ENCODE assay signal across 8 mouse cellular contexts in genomic region chr17:6661093-6661816, GRCm38 (mm10). TPM values are rescaled to one million over a fixed set of nuclear protein-coding genes. Genes with fewer than 3 reads are reported as not detected.
A peak's percentile ranks its signal among the peaks of the same experiment; 100 is the strongest.
DNase-seq lines count a peak whose midpoint lies in the region; ATAC-seq and TF ChIP-seq lines count a peak whose summit lies in the region.
"Not testable (repeated sequence)": the region's sequence is repeated elsewhere in the genome, so short reads cannot be mapped to it uniquely, and the experiment has no call there.
"Had no signal": no experiment of that assay in that cellular context is flagged by ENCODE, and none has a peak within 500 bp of the region (broad histone marks: within the 10 kb centered on the region; RNA-seq: fewer than 3 reads in every experiment).

No protein-coding gene starts in this region.

- 35% methylated on average over 9 of the region's 11 CpGs for WGBS in embryonic facial prominence, embryonic 15.5 days
- WGBS in heart, embryonic 10.5 days = 61% methylated on average over 10 of the region's 11 CpGs
- 31% methylated on average over 6 of the region's 11 CpGs for WGBS in hindbrain, embryonic 14.5 days
- 38% methylated on average over 7 of the region's 11 CpGs for WGBS in limb, embryonic 14.5 days
- WGBS in stomach, embryonic 15.5 days = 12% methylated on average over 9 of the region's 11 CpGs

- not testable (repeated sequence) for H3K27me3 ChIP-seq in embryonic facial prominence, embryonic 15.5 days; heart, embryonic 10.5 days (ENCODE audit: insufficient read depth, poor library complexity, severe bottlenecking); hindbrain, embryonic 14.5 days (ENCODE audit: control insufficient read depth, insufficient read depth, low read length); limb, embryonic 14.5 days (ENCODE audit: control insufficient read depth, insufficient read depth, low read length); stomach, embryonic 15.5 days (replicated peaks)

- not testable (repeated sequence) for H3K36me3 ChIP-seq in embryonic facial prominence, embryonic 15.5 days; heart, embryonic 10.5 days; hindbrain, embryonic 14.5 days (replicated peaks; ENCODE audit: control insufficient read depth, insufficient read depth); limb, embryonic 14.5 days (ENCODE audit: control insufficient read depth, insufficient read depth, low read length); stomach, embryonic 15.5 days

- not testable (repeated sequence) for H3K9ac ChIP-seq in embryonic facial prominence, embryonic 15.5 days; hindbrain, embryonic 14.5 days; limb, embryonic 14.5 days (ENCODE audit: low read depth, low read length, severe bottlenecking); stomach, embryonic 15.5 days

- TF ChIP-seq POLR2A in limb, embryonic 14.5 days (IDR thresholded peaks at IDR 0.05; ENCODE audit: borderline replicate concordance, extremely low read depth, insufficient read depth, insufficient read length) = not testable (repeated sequence)

- 0 out of 2 replicates have a peak, but pooled peaks have one; percentile 32 for ATAC-seq in embryonic facial prominence, embryonic 15.5 days (ENCODE audit: insufficient number of reproducible peaks, low FRiP score, low TSS enrichment, low read depth)
- ATAC-seq in hindbrain, embryonic 14.5 days (ENCODE audit: low FRiP score) = not testable (repeated sequence)
- peak; percentile 58 for ATAC-seq in limb, embryonic 14.5 days (ENCODE audit: low FRiP score, low read depth)
- ATAC-seq in stomach, embryonic 15.5 days (ENCODE audit: insufficient read depth, low FRiP score, low read depth) = peak; percentile 75

- H3K9me3 ChIP-seq in embryonic facial prominence, embryonic 15.5 days (replicated peaks); heart, embryonic 10.5 days; hindbrain, embryonic 14.5 days (ENCODE audit: control insufficient read depth, low read length); limb, embryonic 14.5 days (ENCODE audit: control insufficient read depth, low read length); stomach, embryonic 15.5 days: not testable (repeated sequence)

- not testable (repeated sequence) for H3K27ac ChIP-seq in embryonic facial prominence, embryonic 15.5 days (replicated peaks); heart, embryonic 10.5 days; hindbrain, embryonic 14.5 days; limb, embryonic 14.5 days (replicated peaks; ENCODE audit: low read depth, low read length)
- H3K27ac ChIP-seq in stomach, embryonic 15.5 days = peak overlapping the region; percentile 48; the same call in 1 of the 2 replicates

- not testable (repeated sequence) for H3K4me3 ChIP-seq in embryonic facial prominence, embryonic 15.5 days (replicated peaks); heart, embryonic 10.5 days; hindbrain, embryonic 14.5 days (replicated peaks; ENCODE audit: low read length); limb, embryonic 14.5 days (replicated peaks; ENCODE audit: low read length); stomach, embryonic 15.5 days (replicated peaks)

- peak; percentile 41 for DNase-seq in ZHBTc4 (ENCODE audit: low read depth, low spot score)
- DNase-seq in heart, embryonic 10.5 days (ENCODE audit: low spot score) = peak; percentile 56
- DNase-seq in hindbrain, embryonic 14.5 days (ENCODE audit: low spot score) = peak; percentile 21
- DNase-seq in limb, embryonic 14.5 days (ENCODE audit: low spot score) = peak; percentile 7
- peak; percentile 34 to 72 for DNase-seq in lung, postnatal 4 days

- H3K4me1 ChIP-seq in embryonic facial prominence, embryonic 15.5 days; heart, embryonic 10.5 days; hindbrain, embryonic 14.5 days (replicated peaks; ENCODE audit: control insufficient read depth, insufficient read depth, low read length); limb, embryonic 14.5 days (ENCODE audit: control insufficient read depth, insufficient read depth, low read length); stomach, embryonic 15.5 days: not testable (repeated sequence)

- H3K4me2 ChIP-seq in embryonic facial prominence, embryonic 15.5 days (replicated peaks); hindbrain, embryonic 14.5 days (replicated peaks); limb, embryonic 14.5 days (replicated peaks; ENCODE audit: low read depth, low read length, severe bottlenecking); stomach, embryonic 15.5 days: not testable (repeated sequence)

RNA-seq across cellular contexts. Expression of gene Sytl3, which starts 2.4 kb away (rescaled TPM):
- polyA plus RNA-seq in embryonic facial prominence, embryonic 15.5 days (2015; fragmentation: Nextera tagmentation; extraction: Ambion mirVana) = 1.2 and 1.3 TPM in 2 replicates
- 0.06 and 0.25 TPM in 2 replicates for polyA plus RNA-seq in heart, embryonic 10.5 days (2016; fragmentation: Nextera tagmentation; extraction: Ambion mirVana)
- polyA plus RNA-seq in hindbrain, embryonic 14.5 days (2014; fragmentation: Nextera tagmentation; extraction: Ambion mirVana) = 0.91 and 1.0 TPM in 2 replicates
- polyA plus RNA-seq in limb, embryonic 14.5 days (2012; rRNA removed) = 0.10 TPM in 2 replicates
- 0.19 and 0.26 TPM in 2 replicates for polyA plus RNA-seq in limb, embryonic 14.5 days (2014; fragmentation: Nextera tagmentation; extraction: Ambion mirVana)
- polyA plus RNA-seq in stomach, embryonic 15.5 days (2015; fragmentation: Nextera tagmentation; extraction: Ambion mirVana) = 0.79 and 1.1 TPM in 2 replicates
- polyA plus RNA-seq: liver, embryonic 11.5 days had no signal

RNA-seq across cellular contexts. Expression of gene Dynlt1f, which starts 5.6 kb away (rescaled TPM):
- 203 and 241 TPM in 2 replicates for polyA plus RNA-seq in embryonic facial prominence, embryonic 15.5 days (2015; fragmentation: Nextera tagmentation; extraction: Ambion mirVana)
- polyA plus RNA-seq in heart, embryonic 10.5 days (2016; fragmentation: Nextera tagmentation; extraction: Ambion mirVana) = 242 and 244 TPM in 2 replicates
- polyA plus RNA-seq in hindbrain, embryonic 14.5 days (2014; fragmentation: Nextera tagmentation; extraction: Ambion mirVana) = 290 and 320 TPM in 2 replicates
- 197 and 228 TPM in 2 replicates for polyA plus RNA-seq in limb, embryonic 14.5 days (2012; rRNA removed)
- 242 and 248 TPM in 2 replicates for polyA plus RNA-seq in limb, embryonic 14.5 days (2014; fragmentation: Nextera tagmentation; extraction: Ambion mirVana)
- 226 and 249 TPM in 2 replicates for polyA plus RNA-seq in stomach, embryonic 15.5 days (2015; fragmentation: Nextera tagmentation; extraction: Ambion mirVana)

RNA-seq across cellular contexts. Expression of gene Dynlt1c, which starts 59.8 kb away (rescaled TPM):
- 38.8 and 46.3 TPM in 2 replicates for polyA plus RNA-seq in embryonic facial prominence, embryonic 15.5 days (2015; fragmentation: Nextera tagmentation; extraction: Ambion mirVana)
- polyA plus RNA-seq in heart, embryonic 10.5 days (2016; fragmentation: Nextera tagmentation; extraction: Ambion mirVana) = 22.9 and 28.7 TPM in 2 replicates
- 36.3 and 46.8 TPM in 2 replicates for polyA plus RNA-seq in hindbrain, embryonic 14.5 days (2014; fragmentation: Nextera tagmentation; extraction: Ambion mirVana)
- 45.9 and 50.2 TPM in 2 replicates for polyA plus RNA-seq in limb, embryonic 14.5 days (2012; rRNA removed)
- 29.3 and 36.5 TPM in 2 replicates for polyA plus RNA-seq in limb, embryonic 14.5 days (2014; fragmentation: Nextera tagmentation; extraction: Ambion mirVana)
- polyA plus RNA-seq in stomach, embryonic 15.5 days (2015; fragmentation: Nextera tagmentation; extraction: Ambion mirVana) = 42.7 and 44.3 TPM in 2 replicates
